Comparison of ENCODE assay signal across 1 mouse cellular context in the genomic region with DNA sequence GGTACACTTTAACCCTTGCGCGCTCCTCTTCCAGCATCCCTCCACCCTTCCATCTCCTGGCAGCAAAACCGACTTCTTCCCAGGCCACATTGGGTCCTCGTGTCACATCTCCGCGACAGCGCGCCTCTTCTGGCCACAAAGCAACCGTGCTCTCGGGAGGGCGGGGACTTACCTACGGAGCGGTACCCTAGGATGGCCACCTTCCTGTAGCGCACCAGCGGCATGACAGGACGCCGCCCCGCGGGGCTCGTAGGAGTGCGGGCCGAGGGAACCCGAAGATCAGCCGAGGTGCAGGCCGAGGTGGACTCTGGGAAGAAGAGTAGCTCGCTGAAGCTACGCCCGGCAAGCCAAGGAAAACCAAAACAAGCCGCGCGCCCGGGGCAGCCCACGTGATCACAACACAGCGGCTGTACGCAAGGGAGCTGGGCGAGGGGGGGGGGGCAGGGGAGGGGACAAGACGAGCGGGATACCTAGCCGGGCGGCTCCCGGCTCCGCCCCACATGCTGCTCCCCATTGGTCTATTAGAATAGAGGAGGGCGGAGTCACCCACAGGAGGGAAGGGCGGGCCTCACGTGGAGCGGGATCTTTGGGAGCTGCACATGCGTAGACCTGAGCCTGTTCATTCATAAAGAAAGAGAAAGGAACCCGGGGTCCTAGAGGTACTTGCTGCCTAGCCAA.
TF ChIP-seq lines count a peak whose summit lies in the region.

No protein-coding gene starts in this region.

TF ChIP-seq in MEL, 35 proteins besides CTCF, POLR2A, EP300 and RAD21 (continued from another document):
- TF ChIP-seq ZMIZ1 (IDR thresholded peaks at IDR 0.05; ENCODE audit: low read depth, low read length) (peak; percentile 76), SMC3 (IDR thresholded peaks at IDR 0.05; ENCODE audit: low read depth, low read length) (no peak), CHD2 (IDR thresholded peaks at IDR 0.05; ENCODE audit: low read length) (no peak), NELFE (IDR thresholded peaks at IDR 0.05; ENCODE audit: low read depth, low read length) (peak; percentile 75), SIN3A (IDR thresholded peaks at IDR 0.05; ENCODE audit: low read length) (peak; percentile 98), BHLHE40 (IDR thresholded peaks at IDR 0.05; ENCODE audit: borderline replicate concordance, low read depth, low read length) (peak; percentile 68; the same call in 1 of the 2 replicates), ZC3H11A (IDR thresholded peaks at IDR 0.05; ENCODE audit: low read depth, low read length) (0 out of 2 replicates have a peak, but pooled peaks have one; percentile 2), ZNF384 (IDR thresholded peaks at IDR 0.05; ENCODE audit: low read depth, low read length) (no peak), CHD1 (IDR thresholded peaks at IDR 0.05; ENCODE audit: low read depth, low read length) (no peak), E2F4 (IDR thresholded peaks at IDR 0.05; ENCODE audit: borderline replicate concordance, low read depth, low read length) (peak; percentile 14; the same call in 1 of the 2 replicates), MXI1 (IDR thresholded peaks at IDR 0.05; ENCODE audit: low read depth, low read length) (peak; percentile 96), MAFK (IDR thresholded peaks at IDR 0.05; ENCODE audit: borderline replicate concordance, low read depth, low read length) (no peak), UBTF (IDR thresholded peaks at IDR 0.05; ENCODE audit: borderline replicate concordance, insufficient read depth, low read depth, low read length) (0 out of 2 replicates have a peak, but pooled peaks have one; percentile 71), MAZ (IDR thresholded peaks at IDR 0.05; ENCODE audit: low read depth, low read length) (peak; percentile 97), GATA1 (IDR thresholded peaks at IDR 0.05; ENCODE audit: low read depth, low read length) (no peak), USF2 (IDR thresholded peaks at IDR 0.05; ENCODE audit: borderline replicate concordance in 1 of 2, insufficient read depth in 1 of 2, low read depth in 1 of 2, low read length in 2 of 2) (peak; percentile 58 to 74; a peak in 3 of 4 replicates), KAT2A (conservative IDR thresholded peaks at IDR 0.05; ENCODE audit: low read depth, low read length) (peak; percentile 58; the same call in 1 of the 2 replicates), TBP (IDR thresholded peaks at IDR 0.05; ENCODE audit: low read depth, low read length) (peak; percentile 85), RCOR1 (IDR thresholded peaks at IDR 0.05; ENCODE audit: low read depth, low read length) (peak; percentile 40; the same call in 1 of the 2 replicates), ETS1 (IDR thresholded peaks at IDR 0.05; ENCODE audit: low read depth, low read length) (peak; percentile 44), TCF12 (IDR thresholded peaks at IDR 0.05; ENCODE audit: low read depth, low read length) (peak; percentile 50), USF1 (IDR thresholded peaks at IDR 0.05; ENCODE audit: low read depth, low read length) (peak; percentile 97), NRF1 (IDR thresholded peaks at IDR 0.05; ENCODE audit: insufficient read depth, low read depth, low read length, poor library complexity, severe bottlenecking) (peak; percentile 88), MYC (IDR thresholded peaks at IDR 0.05; ENCODE audit: low read depth, low read length) (peak; percentile 92), JUND (IDR thresholded peaks at IDR 0.05; ENCODE audit: low read depth, low read length) (no peak), ELF1 (IDR thresholded peaks at IDR 0.05; ENCODE audit: low read depth, low read length) (no peak; the same call in 1 of the 2 replicates), MAX (IDR thresholded peaks at IDR 0.05; ENCODE audit: low read length) (peak; percentile 83), ZKSCAN1 (IDR thresholded peaks at IDR 0.05; ENCODE audit: low read depth, low read length) (no peak), TAL1 (IDR thresholded peaks at IDR 0.05; ENCODE audit: low read length) (no peak), POLR2AphosphoS5 (IDR thresholded peaks at IDR 0.05; ENCODE audit: borderline replicate concordance, low read depth, low read length) (no peak)
